Comparison of ENCODE assay signal across 16 mouse cellular contexts in genomic region chr4:132964473-132964872, GRCm38 (mm10). TPM values are rescaled to one million over a fixed set of nuclear protein-coding genes. Genes with fewer than 3 reads are reported as not detected.
DNase-seq lines count a peak whose midpoint lies in the region; ATAC-seq lines count a peak whose summit lies in the region.
"Had no signal": no experiment of that assay in that cellular context is flagged by ENCODE, and none has a peak within 500 bp of the region (broad histone marks: within the 10 kb centered on the region; RNA-seq: fewer than 3 reads in every experiment).

No protein-coding gene starts in this region.

- peaks cover 6% of the 10 kb centered on the region for H3K4me1 ChIP-seq in forebrain, embryonic 11.5 days (replicated peaks; ENCODE audit: control insufficient read depth, insufficient read depth, low read length)
- H3K4me1 ChIP-seq in forebrain, embryonic 15.5 days, result peaks cover 5% of the 10 kb centered on the region
- peaks cover 15 to 48% of the 10 kb centered on the region in 2 experiments for H3K4me1 ChIP-seq in ES-E14 (ENCODE audit: control insufficient read depth in 2 of 2, insufficient read depth in 2 of 2, low read length in 2 of 2, poor library complexity in 1 of 2)
- peaks cover 3% of the 10 kb centered on the region; the same call in 1 of the 2 replicates for H3K4me1 ChIP-seq in forebrain, embryonic 16.5 days (replicated peaks; ENCODE audit: control insufficient read depth, insufficient read depth, low read length)
- H3K4me1 ChIP-seq in midbrain, embryonic 14.5 days (ENCODE audit: control insufficient read depth, insufficient read depth, low read length), result peaks cover 5% of the 10 kb centered on the region; the same call in 1 of the 2 replicates
- H3K4me1 ChIP-seq in kidney, embryonic 15.5 days, result peaks cover 22% of the 10 kb centered on the region

- in situ Hi-C loops in ES-E14 (cut with MboI; ENCODE audit: low sequenced_read_pairs in 2 of 2, unreplicated experiment in 2 of 2), result no loop called here

- no peak for DNase-seq in forebrain, embryonic 11.5 days (ENCODE audit: low spot score)
- DNase-seq in ES-E14 (ENCODE audit: low read depth, low spot score), result no peak
- DNase-seq in midbrain, embryonic 14.5 days, result no peak
- no peak for DNase-seq in frontal cortex, postnatal 25 days (ENCODE audit: low spot score in 2 of 2)
- DNase-seq: cerebellum, adult 2 months; lung, embryonic 14.5 days; spleen, adult 18-20 months had no signal

- 16% methylated on average over 5 of the region's 5 CpGs for WGBS in forebrain, embryonic 11.5 days
- 22% methylated on average over 5 of the region's 5 CpGs for WGBS in forebrain, embryonic 15.5 days
- WGBS in forebrain, embryonic 16.5 days, result 26% methylated on average over 5 of the region's 5 CpGs
- 10% methylated on average over 5 of the region's 5 CpGs for WGBS in midbrain, embryonic 14.5 days
- WGBS in kidney, embryonic 15.5 days, result 55% methylated on average over 5 of the region's 5 CpGs

- no peaks in the 10 kb centered on the region for H3K27me3 ChIP-seq in forebrain, embryonic 11.5 days (ENCODE audit: control insufficient read depth, insufficient read depth, low read length)
- no peaks in the 10 kb centered on the region for H3K27me3 ChIP-seq in forebrain, embryonic 15.5 days
- no peaks in the 10 kb centered on the region for H3K27me3 ChIP-seq in forebrain, embryonic 16.5 days (replicated peaks; ENCODE audit: control insufficient read depth, insufficient read depth, low read length)
- H3K27me3 ChIP-seq in midbrain, embryonic 14.5 days (ENCODE audit: control insufficient read depth, insufficient read depth, low read length), result no peaks in the 10 kb centered on the region
- no peaks in the 10 kb centered on the region for H3K27me3 ChIP-seq in kidney, embryonic 15.5 days
- H3K27me3 ChIP-seq: embryonic facial prominence, embryonic 15.5 days; Patski had no signal

- 0 out of 2 replicates have a peak overlapping the region, but pooled peaks have one; percentile 19 for H3K27ac ChIP-seq in forebrain, embryonic 11.5 days (ENCODE audit: low read depth, low read length)
- H3K27ac ChIP-seq in forebrain, embryonic 15.5 days (replicated peaks), result no peak overlapping the region
- H3K27ac ChIP-seq in ES-E14 (ENCODE audit: insufficient read depth, low read depth, low read length, poor library complexity, severe bottlenecking), result peak overlapping the region; percentile 47; the same call in 1 of the 2 replicates
- H3K27ac ChIP-seq in forebrain, embryonic 16.5 days (ENCODE audit: low read length), result no peak overlapping the region
- peak overlapping the region; percentile 38; the same call in 1 of the 2 replicates for H3K27ac ChIP-seq in midbrain, embryonic 14.5 days (replicated peaks; ENCODE audit: low read depth, low read length)
- no peak overlapping the region for H3K27ac ChIP-seq in kidney, embryonic 15.5 days
- H3K27ac ChIP-seq: embryonic facial prominence, embryonic 15.5 days; layer of hippocampus, adult 2 months; macrophage had no signal

- H3K9me3 ChIP-seq in forebrain, embryonic 11.5 days (ENCODE audit: control insufficient read depth, low read length), result no peaks in the 10 kb centered on the region
- no peaks in the 10 kb centered on the region for H3K9me3 ChIP-seq in forebrain, embryonic 15.5 days
- H3K9me3 ChIP-seq in ES-E14 (ENCODE audit: control insufficient read depth, insufficient read depth, low read depth, low read length), result no peaks in the 10 kb centered on the region
- no peaks in the 10 kb centered on the region for H3K9me3 ChIP-seq in forebrain, embryonic 16.5 days (ENCODE audit: control insufficient read depth, low read length)
- no peaks in the 10 kb centered on the region for H3K9me3 ChIP-seq in midbrain, embryonic 14.5 days (ENCODE audit: control insufficient read depth, low read length)
- H3K9me3 ChIP-seq in kidney, embryonic 15.5 days (replicated peaks), result no peaks in the 10 kb centered on the region
- H3K9me3 ChIP-seq: embryonic facial prominence, embryonic 15.5 days had no signal

- no peak overlapping the region for H3K9ac ChIP-seq in forebrain, embryonic 11.5 days (ENCODE audit: low read length)
- H3K9ac ChIP-seq in forebrain, embryonic 15.5 days (replicated peaks), result no peak overlapping the region
- H3K9ac ChIP-seq in ES-E14 (ENCODE audit: insufficient read depth, low read depth, low read length, poor library complexity, severe bottlenecking), result peak overlapping the region; percentile 30; the same call in 1 of the 2 replicates
- H3K9ac ChIP-seq in forebrain, embryonic 16.5 days (replicated peaks; ENCODE audit: low read depth, low read length), result 0 out of 2 replicates have a peak overlapping the region, but pooled peaks have one; percentile 17
- no peak overlapping the region for H3K9ac ChIP-seq in midbrain, embryonic 14.5 days (replicated peaks; ENCODE audit: low read length)
- no peak overlapping the region for H3K9ac ChIP-seq in kidney, embryonic 15.5 days
- H3K9ac ChIP-seq: embryonic facial prominence, embryonic 15.5 days; lung, embryonic 14.5 days had no signal

- no peak overlapping the region for H3K4me3 ChIP-seq in forebrain, embryonic 11.5 days (ENCODE audit: low read depth, low read length)
- H3K4me3 ChIP-seq in forebrain, embryonic 15.5 days, result no peak overlapping the region
- no peak overlapping the region for H3K4me3 ChIP-seq in ES-E14 (ENCODE audit: insufficient read depth in 1 of 2, low read depth in 1 of 2, low read length in 2 of 2, poor library complexity in 1 of 2, severe bottlenecking in 1 of 2)
- no peak overlapping the region for H3K4me3 ChIP-seq in forebrain, embryonic 16.5 days (replicated peaks; ENCODE audit: low read length)
- no peak overlapping the region for H3K4me3 ChIP-seq in midbrain, embryonic 14.5 days (replicated peaks; ENCODE audit: low read depth, low read length)
- no peak overlapping the region for H3K4me3 ChIP-seq in kidney, embryonic 15.5 days (replicated peaks)
- H3K4me3 ChIP-seq: embryonic facial prominence, embryonic 15.5 days; layer of hippocampus, adult 2 months had no signal

- H3K36me3 ChIP-seq in forebrain, embryonic 11.5 days (ENCODE audit: control insufficient read depth, insufficient read depth, low read length), result no peaks in the 10 kb centered on the region
- H3K36me3 ChIP-seq in forebrain, embryonic 15.5 days, result no peaks in the 10 kb centered on the region
- H3K36me3 ChIP-seq in ES-E14 (ENCODE audit: control insufficient read depth, insufficient read depth, low read length, poor library complexity, severe bottlenecking), result no peaks in the 10 kb centered on the region
- H3K36me3 ChIP-seq in forebrain, embryonic 16.5 days (ENCODE audit: control insufficient read depth, insufficient read depth), result no peaks in the 10 kb centered on the region
- H3K36me3 ChIP-seq in midbrain, embryonic 14.5 days (ENCODE audit: control insufficient read depth, insufficient read depth, low read length), result no peaks in the 10 kb centered on the region
- H3K36me3 ChIP-seq in kidney, embryonic 15.5 days, result no peaks in the 10 kb centered on the region
- H3K36me3 ChIP-seq: embryonic facial prominence, embryonic 15.5 days had no signal

- no peak; the same call in 1 of the 2 replicates for ATAC-seq in forebrain, embryonic 11.5 days (replicated peaks; ENCODE audit: low FRiP score)
- no peak for ATAC-seq in forebrain, embryonic 15.5 days (replicated peaks)
- no peak for ATAC-seq in forebrain, embryonic 16.5 days
- ATAC-seq in midbrain, embryonic 14.5 days (ENCODE audit: low FRiP score, low TSS enrichment), result no peak
- no peak for ATAC-seq in granulocyte monocyte progenitor cell, adult 5-6 weeks (replicated peaks; ENCODE audit: poor library complexity, severe bottlenecking)
- no peak for ATAC-seq in kidney, embryonic 15.5 days (replicated peaks; ENCODE audit: low FRiP score)
- ATAC-seq: Patski had no signal

- no peak overlapping the region for H3K4me2 ChIP-seq in forebrain, embryonic 11.5 days (ENCODE audit: low read depth, low read length, severe bottlenecking)
- no peak overlapping the region for H3K4me2 ChIP-seq in forebrain, embryonic 15.5 days (replicated peaks)
- H3K4me2 ChIP-seq in forebrain, embryonic 16.5 days (ENCODE audit: low read length), result no peak overlapping the region
- H3K4me2 ChIP-seq in midbrain, embryonic 14.5 days (ENCODE audit: low read length), result no peak overlapping the region
- H3K4me2 ChIP-seq in kidney, embryonic 15.5 days, result no peak overlapping the region
- H3K4me2 ChIP-seq: embryonic facial prominence, embryonic 15.5 days; liver, embryonic 11.5 days; lung, embryonic 14.5 days had no signal

RNA-seq across cellular contexts. Expression of gene Fgr, which starts 9.4 kb away (rescaled TPM):
- polyA plus RNA-seq in forebrain, embryonic 11.5 days (2014; fragmentation: Nextera tagmentation; extraction: Ambion mirVana), result 0.13 TPM in 1 of 2 replicates, not detected in the other
- 0.06 TPM in 1 of 2 replicates, not detected in the other for polyA plus RNA-seq in forebrain, embryonic 15.5 days (2015; fragmentation: Nextera tagmentation; extraction: Ambion mirVana)
- 1.3 and 1.8 TPM in 2 replicates for total RNA-seq in ES-E14 (2012; rRNA removed)
- polyA plus RNA-seq in forebrain, embryonic 16.5 days (2015; fragmentation: Nextera tagmentation; extraction: Ambion mirVana), result not detected in 2 replicates
- 0.08 TPM in 1 of 2 replicates, not detected in the other for polyA plus RNA-seq in midbrain, embryonic 14.5 days (2014; fragmentation: Nextera tagmentation; extraction: Ambion mirVana)
- total RNA-seq in granulocyte monocyte progenitor cell, adult 5-6 weeks (2014; fragmentation: Nextera tagmentation), result not detected in 2 replicates
- 0.99 and 2.4 TPM in 2 replicates for total RNA-seq in granulocyte monocyte progenitor cell, adult 5-6 weeks (2017)
- 0.63 and 0.81 TPM in 2 replicates for polyA plus RNA-seq in kidney, embryonic 15.5 days (2015; fragmentation: Nextera tagmentation; extraction: Ambion mirVana)
- polyA plus RNA-seq: Patski had no signal

RNA-seq across cellular contexts. Expression of gene Fam76a, which starts 42.1 kb away (rescaled TPM):
- 28.1 and 31.4 TPM in 2 replicates for polyA plus RNA-seq in forebrain, embryonic 11.5 days (2014; fragmentation: Nextera tagmentation; extraction: Ambion mirVana)
- polyA plus RNA-seq in forebrain, embryonic 15.5 days (2015; fragmentation: Nextera tagmentation; extraction: Ambion mirVana), result 51.2 and 52.4 TPM in 2 replicates
- total RNA-seq in ES-E14 (2012; rRNA removed), result 12.5 and 14.9 TPM in 2 replicates
- 51.0 and 53.4 TPM in 2 replicates for polyA plus RNA-seq in forebrain, embryonic 16.5 days (2015; fragmentation: Nextera tagmentation; extraction: Ambion mirVana)
- polyA plus RNA-seq in midbrain, embryonic 14.5 days (2014; fragmentation: Nextera tagmentation; extraction: Ambion mirVana), result 41.9 and 47.5 TPM in 2 replicates
- 15.1 and 25.0 TPM in 2 replicates for total RNA-seq in granulocyte monocyte progenitor cell, adult 5-6 weeks (2014; fragmentation: Nextera tagmentation)
- total RNA-seq in granulocyte monocyte progenitor cell, adult 5-6 weeks (2017), result 17.5 and 17.6 TPM in 2 replicates
- polyA plus RNA-seq in kidney, embryonic 15.5 days (2015; fragmentation: Nextera tagmentation; extraction: Ambion mirVana), result 35.1 and 35.8 TPM in 2 replicates

RNA-seq across cellular contexts. Expression of gene Ahdc1, which starts 46.6 kb away (rescaled TPM):
- polyA plus RNA-seq in forebrain, embryonic 11.5 days (2014; fragmentation: Nextera tagmentation; extraction: Ambion mirVana), result 5.5 and 7.5 TPM in 2 replicates
- polyA plus RNA-seq in forebrain, embryonic 15.5 days (2015; fragmentation: Nextera tagmentation; extraction: Ambion mirVana), result 14.2 and 17.0 TPM in 2 replicates
- 61.8 and 88.9 TPM in 2 replicates for total RNA-seq in ES-E14 (2012; rRNA removed)
- polyA plus RNA-seq in forebrain, embryonic 16.5 days (2015; fragmentation: Nextera tagmentation; extraction: Ambion mirVana), result 13.0 and 13.7 TPM in 2 replicates
- 13.0 and 15.3 TPM in 2 replicates for polyA plus RNA-seq in midbrain, embryonic 14.5 days (2014; fragmentation: Nextera tagmentation; extraction: Ambion mirVana)
- 1.3 and 4.7 TPM in 2 replicates for total RNA-seq in granulocyte monocyte progenitor cell, adult 5-6 weeks (2014; fragmentation: Nextera tagmentation)
- 0.26 and 0.93 TPM in 2 replicates for total RNA-seq in granulocyte monocyte progenitor cell, adult 5-6 weeks (2017)
- 7.4 and 10.1 TPM in 2 replicates for polyA plus RNA-seq in kidney, embryonic 15.5 days (2015; fragmentation: Nextera tagmentation; extraction: Ambion mirVana)

Comparison
In these comparisons a context has a peak if more than half of its experiments do, and no peak if none do; other contexts are left out.
1. H3K27ac ChIP-seq: peak in forebrain, embryonic 11.5 days (single experiment), ES-E14 (single experiment) and midbrain, embryonic 14.5 days (single experiment); none in forebrain, embryonic 15.5 days (single experiment), forebrain, embryonic 16.5 days (single experiment) and kidney, embryonic 15.5 days (single experiment).
2. H3K9ac ChIP-seq: peak in ES-E14 (single experiment) and forebrain, embryonic 16.5 days (single experiment); none in forebrain, embryonic 11.5 days (single experiment), forebrain, embryonic 15.5 days (single experiment), midbrain, embryonic 14.5 days (single experiment) and kidney, embryonic 15.5 days (single experiment).